In genomic region chr16:59013357-59014018, GRCm38 (mm10) we compare ENCODE assay signal across 38 mouse cellular contexts. TPM values are rescaled to one million over a fixed set of nuclear protein-coding genes. Genes with fewer than 3 reads are reported as not detected.
DNase-seq lines count a peak whose midpoint lies in the region; ATAC-seq and TF ChIP-seq lines count a peak whose summit lies in the region.
"Had no signal": no experiment of that assay in that cellular context is flagged by ENCODE, and none has a peak within 500 bp of the region (broad histone marks: within the 10 kb centered on the region; RNA-seq: fewer than 3 reads in every experiment).

No protein-coding gene starts in this region.

- no peak overlapping the region for H3K4me2 ChIP-seq in forebrain, postnatal 0 days (ENCODE audit: low read depth)
- no peak overlapping the region for H3K4me2 ChIP-seq in forebrain, embryonic 11.5 days (ENCODE audit: low read depth, low read length, severe bottlenecking)
- H3K4me2 ChIP-seq: embryonic facial prominence, embryonic 13.5 days; forebrain, embryonic 13.5 days; heart, embryonic 11.5 days; hindbrain, embryonic 13.5 days had no signal

- no peaks in the 10 kb centered on the region for H3K4me1 ChIP-seq in forebrain, postnatal 0 days (ENCODE audit: insufficient read depth)
- H3K4me1 ChIP-seq in forebrain, embryonic 11.5 days (replicated peaks; ENCODE audit: control insufficient read depth, insufficient read depth, low read length): no peaks in the 10 kb centered on the region
- H3K4me1 ChIP-seq: embryonic facial prominence, embryonic 10.5 days; embryonic facial prominence, embryonic 13.5 days; forebrain, embryonic 13.5 days; hindbrain, embryonic 10.5 days; hindbrain, embryonic 13.5 days had no signal

- 54% methylated on average over 2 of the region's 2 CpGs for WGBS in forebrain, postnatal 0 days
- 62% methylated on average over 2 of the region's 2 CpGs for WGBS in forebrain, embryonic 11.5 days

- H3K36me3 ChIP-seq in forebrain, postnatal 0 days (ENCODE audit: insufficient read depth): no peaks in the 10 kb centered on the region
- no peaks in the 10 kb centered on the region for H3K36me3 ChIP-seq in forebrain, embryonic 11.5 days (ENCODE audit: control insufficient read depth, insufficient read depth, low read length)
- H3K36me3 ChIP-seq: embryonic facial prominence, embryonic 10.5 days; embryonic facial prominence, embryonic 13.5 days; hindbrain, embryonic 10.5 days; hindbrain, embryonic 13.5 days had no signal

- TF ChIP-seq CTCF in forebrain, postnatal 0 days (IDR thresholded peaks at IDR 0.05; ENCODE audit: low read depth): no peak

- DNase-seq in forebrain, postnatal 0 days: peak; percentile 5
- DNase-seq in forebrain, embryonic 11.5 days (ENCODE audit: low spot score): no peak
- peak; percentile 1 for DNase-seq in brain, adult 2 months (ENCODE audit: low read depth, low spot score)
- no peak for DNase-seq in cerebellum, adult 11 months
- no peak for DNase-seq in Muller cell, postnatal 12 days (ENCODE audit: inconsistent ontology term)
- no peak for DNase-seq in ovary, postnatal 36 days (ENCODE audit: low spot score)
- DNase-seq: adrenal gland, adult 2 months; adrenal gland, postnatal 14 days; cerebellum, adult 11-12 months; cerebellum, adult 8-10 months; cerebellum, postnatal 10 days; cerebellum, postnatal 36 days; embryo, embryonic 11 days; gastrocnemius, postnatal 10 days; gastrocnemius, postnatal 36 days; heart, postnatal 36 days; kidney, adult 2 months had no signal

- H3K9me3 ChIP-seq in forebrain, postnatal 0 days (ENCODE audit: low read length): no peaks in the 10 kb centered on the region
- no peaks in the 10 kb centered on the region for H3K9me3 ChIP-seq in forebrain, embryonic 11.5 days (ENCODE audit: control insufficient read depth, low read length)
- H3K9me3 ChIP-seq: embryonic facial prominence, embryonic 10.5 days; embryonic facial prominence, embryonic 13.5 days; forebrain, embryonic 13.5 days; hindbrain, embryonic 10.5 days; hindbrain, embryonic 13.5 days had no signal

- no peaks in the 10 kb centered on the region for H3K27me3 ChIP-seq in forebrain, postnatal 0 days (ENCODE audit: insufficient read depth, low read length)
- no peaks in the 10 kb centered on the region for H3K27me3 ChIP-seq in forebrain, embryonic 11.5 days (ENCODE audit: control insufficient read depth, insufficient read depth, low read length)
- H3K27me3 ChIP-seq: embryonic facial prominence, embryonic 13.5 days; forebrain, embryonic 13.5 days; hindbrain, embryonic 13.5 days; Patski had no signal

- no peak overlapping the region for H3K27ac ChIP-seq in forebrain, postnatal 0 days (ENCODE audit: low read depth, low read length)
- no peak overlapping the region for H3K27ac ChIP-seq in forebrain, embryonic 11.5 days (ENCODE audit: low read depth, low read length)
- H3K27ac ChIP-seq: embryonic facial prominence, embryonic 10.5 days; embryonic facial prominence, embryonic 13.5 days; forebrain, embryonic 13.5 days; hindbrain, embryonic 10.5 days; hindbrain, embryonic 13.5 days had no signal

- no peak overlapping the region for H3K9ac ChIP-seq in forebrain, postnatal 0 days
- no peak overlapping the region for H3K9ac ChIP-seq in forebrain, embryonic 11.5 days (ENCODE audit: low read length)
- H3K9ac ChIP-seq: embryonic facial prominence, embryonic 13.5 days; forebrain, embryonic 13.5 days; hindbrain, embryonic 13.5 days had no signal

- H3K4me3 ChIP-seq in forebrain, postnatal 0 days (ENCODE audit: low read depth, low read length): no peak overlapping the region
- H3K4me3 ChIP-seq in forebrain, embryonic 11.5 days (ENCODE audit: low read depth, low read length): no peak overlapping the region
- H3K4me3 ChIP-seq: embryonic facial prominence, embryonic 10.5 days; embryonic facial prominence, embryonic 13.5 days; erythroblast, embryonic 14.5 days; forebrain, embryonic 13.5 days; hindbrain, embryonic 10.5 days; hindbrain, embryonic 13.5 days had no signal

- no peak for ATAC-seq in forebrain, postnatal 0 days
- no peak for ATAC-seq in forebrain, embryonic 11.5 days (replicated peaks; ENCODE audit: low FRiP score)
- ATAC-seq in CD4-positive, CD25-positive, alpha-beta regulatory T cell, adult 4 months: peak; percentile 83
- ATAC-seq in inflammation-experienced regulatory T-cells, adult 6 months: peak; percentile 93
- ATAC-seq: forebrain, embryonic 13.5 days; hindbrain, embryonic 16.5 days; intestine, postnatal 0 days; Patski had no signal

RNA-seq across cellular contexts. Expression of gene Olfr186, which starts 16.6 kb away (rescaled TPM):
- not detected in 2 replicates for total RNA-seq in forebrain, postnatal 0 days (2014; rRNA removed)
- polyA plus RNA-seq in forebrain, postnatal 0 days (2015; fragmentation: Nextera tagmentation; extraction: Ambion mirVana): not detected in 2 replicates
- polyA plus RNA-seq in forebrain, embryonic 11.5 days (2014; fragmentation: Nextera tagmentation; extraction: Ambion mirVana): not detected in 2 replicates
- not detected for polyA plus RNA-seq in CD4-positive, CD25-positive, alpha-beta regulatory T cell, adult 4 months (2017; shearing (Covaris generic))
- not detected for polyA plus RNA-seq in inflammation-experienced regulatory T-cells, adult 6 months (2017; shearing (Covaris generic))
- total RNA-seq: adrenal gland, adult 2 months; adrenal gland, postnatal 14 days; gastrocnemius, adult 18-20 months; gastrocnemius, postnatal 10 days; gastrocnemius, postnatal 36 days; granulocyte monocyte progenitor cell, adult 5-6 weeks; heart, adult 8-10 months; heart, postnatal 36 days had no signal
- polyA plus RNA-seq: adrenal gland, adult 2 months; C2C12; cortical plate, adult 2 months; embryonic facial prominence, embryonic 10.5 days; embryonic facial prominence, embryonic 13.5 days; forebrain, embryonic 13.5 days; heart, embryonic 11.5 days; heart, embryonic 14.5 days; heart, postnatal 0 days; hindbrain, embryonic 10.5 days; hindbrain, embryonic 13.5 days; hindbrain, embryonic 16.5 days; intestine, embryonic 14.5 days; intestine, postnatal 0 days; kidney, adult 2 months; kidney, embryonic 14.5 days; Patski had no signal

RNA-seq across cellular contexts. Expression of gene Olfr183, which starts 18.3 kb away (rescaled TPM):
- not detected in 2 replicates for total RNA-seq in forebrain, postnatal 0 days (2014; rRNA removed)
- polyA plus RNA-seq in forebrain, postnatal 0 days (2015; fragmentation: Nextera tagmentation; extraction: Ambion mirVana): not detected in 2 replicates
- not detected in 2 replicates for polyA plus RNA-seq in forebrain, embryonic 11.5 days (2014; fragmentation: Nextera tagmentation; extraction: Ambion mirVana)
- not detected for polyA plus RNA-seq in CD4-positive, CD25-positive, alpha-beta regulatory T cell, adult 4 months (2017; shearing (Covaris generic))
- under 1 TPM in 2 of 3 experiments, not detected in 1; 0.48 to 0.50 TPM for polyA plus RNA-seq in inflammation-experienced regulatory T-cells, adult 6 months (2017; shearing (Covaris generic))
- total RNA-seq: adrenal gland, adult 2 months; adrenal gland, postnatal 14 days; gastrocnemius, adult 18-20 months; gastrocnemius, postnatal 10 days; gastrocnemius, postnatal 36 days; granulocyte monocyte progenitor cell, adult 5-6 weeks; heart, adult 8-10 months; heart, postnatal 36 days had no signal
- polyA plus RNA-seq: adrenal gland, adult 2 months; C2C12; cortical plate, adult 2 months; embryonic facial prominence, embryonic 10.5 days; embryonic facial prominence, embryonic 13.5 days; erythroblast, embryonic 14.5 days; forebrain, embryonic 13.5 days; heart, embryonic 11.5 days; heart, embryonic 14.5 days; heart, postnatal 0 days; hindbrain, embryonic 10.5 days; hindbrain, embryonic 13.5 days; hindbrain, embryonic 16.5 days; intestine, embryonic 14.5 days; intestine, postnatal 0 days; kidney, adult 2 months; kidney, embryonic 14.5 days; Patski had no signal

RNA-seq across cellular contexts. Expression of gene Olfr187, which starts 26.1 kb away (rescaled TPM):
- total RNA-seq in forebrain, postnatal 0 days (2014; rRNA removed): not detected in 2 replicates
- not detected in 2 replicates for polyA plus RNA-seq in forebrain, postnatal 0 days (2015; fragmentation: Nextera tagmentation; extraction: Ambion mirVana)
- not detected in 2 replicates for polyA plus RNA-seq in forebrain, embryonic 11.5 days (2014; fragmentation: Nextera tagmentation; extraction: Ambion mirVana)
- not detected for polyA plus RNA-seq in CD4-positive, CD25-positive, alpha-beta regulatory T cell, adult 4 months (2017; shearing (Covaris generic))
- not detected for polyA plus RNA-seq in inflammation-experienced regulatory T-cells, adult 6 months (2017; shearing (Covaris generic))
- total RNA-seq: adrenal gland, adult 2 months; adrenal gland, postnatal 14 days; gastrocnemius, adult 18-20 months; gastrocnemius, postnatal 10 days; gastrocnemius, postnatal 36 days; granulocyte monocyte progenitor cell, adult 5-6 weeks; heart, adult 8-10 months; heart, postnatal 36 days had no signal
- polyA plus RNA-seq: adrenal gland, adult 2 months; C2C12; cortical plate, adult 2 months; embryonic facial prominence, embryonic 10.5 days; embryonic facial prominence, embryonic 13.5 days; erythroblast, embryonic 14.5 days; forebrain, embryonic 13.5 days; heart, embryonic 11.5 days; heart, embryonic 14.5 days; heart, postnatal 0 days; hindbrain, embryonic 10.5 days; hindbrain, embryonic 13.5 days; hindbrain, embryonic 16.5 days; intestine, postnatal 0 days; kidney, adult 2 months; kidney, embryonic 14.5 days; Patski had no signal

Comparison
In these comparisons a context has a peak if more than half of its experiments do, and no peak if none do; other contexts are left out.
1. DNase-seq: peak in forebrain, postnatal 0 days (single experiment) and brain, adult 2 months (single experiment); none in forebrain, embryonic 11.5 days (single experiment), cerebellum, adult 11 months (single experiment), Muller cell, postnatal 12 days (single experiment) and ovary, postnatal 36 days (single experiment).
2. ATAC-seq: peak in CD4-positive, CD25-positive, alpha-beta regulatory T cell, adult 4 months (single experiment) and inflammation-experienced regulatory T-cells, adult 6 months (single experiment); none in forebrain, postnatal 0 days (single experiment) and forebrain, embryonic 11.5 days (single experiment).